Mouse (Mus musculus) hindbrain, embryonic 12.5 days (tissue): ENCODE results near the gene Tut1. TPM values are rescaled to one million over a fixed set of nuclear protein-coding genes. Genes with fewer than 3 reads are reported as not detected.
"Not testable (repeated sequence)": the region's sequence is repeated elsewhere in the genome, so short reads cannot be mapped to it uniquely, and the experiment has no call there.

Experiments used
- ATAC-seq: fragments of 200-750 bp; cut with Nextera tagmentation; 2 replicates; pipeline ENCODE4 v1.8.0; 2017; ENCODE audit warnings: moderate TSS enrichment; ENCODE audit not compliant: low FRiP score
- H3K27ac ChIP-seq: fragments of 300-500 bp; sonication (generic); 2 replicates; pipeline ENCODE4 v1.5.1; 2016; ENCODE audit warnings: mild to moderate bottlenecking
- H3K27me3 ChIP-seq: fragments of 300-500 bp; sonication (generic); 2 replicates; pipeline ENCODE4 v1.6.1; 2016; ENCODE audit warnings: mild to moderate bottlenecking
- H3K36me3 ChIP-seq: fragments of 300-500 bp; sonication (generic); 2 replicates; pipeline ENCODE4 v1.6.1; 2016; ENCODE audit warnings: mild to moderate bottlenecking
- H3K4me1 ChIP-seq: fragments of 300-500 bp; sonication (generic); 2 replicates; pipeline ENCODE4 v1.6.1; 2016
- H3K4me2 ChIP-seq: fragments of 300-500 bp; sonication (generic); replicated peaks from 2 replicates; pipeline ENCODE4 v1.6.1; 2016; ENCODE audit warnings: mild to moderate bottlenecking
- H3K4me3 ChIP-seq: fragments of 300-500 bp; sonication (generic); 2 replicates; pipeline ENCODE4 v1.5.1; 2016; ENCODE audit warnings: mild to moderate bottlenecking
- H3K9ac ChIP-seq: fragments of 300-500 bp; sonication (generic); 2 replicates; pipeline ENCODE4 v1.6.1; 2016; ENCODE audit warnings: mild to moderate bottlenecking, moderate library complexity
- H3K9me3 ChIP-seq: fragments of 300-500 bp; sonication (generic); replicated peaks from 2 replicates; pipeline ENCODE4 v1.6.1; 2016; ENCODE audit warnings: mild to moderate bottlenecking
- WGBS: fragments of 180-500 bp; shearing (Covaris S2); methylation state at CpG from one replicate; pipeline ENCODE4 v1.1.7; 2016; 5-methylcytosine and 5-hydroxymethylcytosine counted together
- polyA plus RNA-seq: library from polyadenylated mRNA; unstranded; fragments of >200 nt; fragmentation: Nextera tagmentation; extraction: Ambion mirVana; gene quantifications from 2 replicates; pipeline ENCODE4 v1.2.1, GENCODE M21; 2016

The Tut1 gene
- polyA plus RNA-seq, 1 experiment from 2014 or later, result 32.3 TPM

DNA sequence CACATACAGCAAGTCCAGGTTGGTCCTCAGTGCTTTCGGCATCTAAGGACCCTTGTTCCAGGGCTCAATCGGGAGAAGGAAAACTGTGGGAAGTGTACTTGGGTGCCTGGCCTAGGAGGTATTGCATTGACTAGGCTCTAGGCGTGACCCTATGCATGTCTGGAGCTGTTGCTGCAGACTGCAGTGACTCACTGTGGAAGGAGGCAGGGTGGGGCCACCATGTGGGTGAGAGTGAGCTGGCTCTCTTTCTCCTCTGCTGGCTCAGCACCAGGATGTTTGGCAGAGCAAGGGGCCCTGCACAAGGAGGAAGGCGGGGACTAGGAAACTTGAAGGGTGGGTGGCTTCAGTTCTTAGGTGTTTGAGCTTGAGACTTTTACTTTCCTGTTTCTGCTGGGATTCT lies 43.9 kb downstream of the Tut1 start:
- Histone ChIP-seq H3K9ac (no peak overlapping the region), H3K4me1 (peaks cover 2% of the 10 kb centered on the region; the same call in 1 of the 2 replicates), H3K4me3 (no peak overlapping the region), H3K9me3 (no peaks in the 10 kb centered on the region), H3K27ac (no peak overlapping the region), H3K27me3 (no peaks in the 10 kb centered on the region), H3K36me3 (no peaks in the 10 kb centered on the region; the same call in 1 of the 2 replicates), H3K4me2 (no peak overlapping the region)
- WGBS, result 72% methylated on average over 4 of the region's 4 CpGs
- peak; percentile 43; the same call in 1 of the 2 replicates for ATAC-seq

DNA sequence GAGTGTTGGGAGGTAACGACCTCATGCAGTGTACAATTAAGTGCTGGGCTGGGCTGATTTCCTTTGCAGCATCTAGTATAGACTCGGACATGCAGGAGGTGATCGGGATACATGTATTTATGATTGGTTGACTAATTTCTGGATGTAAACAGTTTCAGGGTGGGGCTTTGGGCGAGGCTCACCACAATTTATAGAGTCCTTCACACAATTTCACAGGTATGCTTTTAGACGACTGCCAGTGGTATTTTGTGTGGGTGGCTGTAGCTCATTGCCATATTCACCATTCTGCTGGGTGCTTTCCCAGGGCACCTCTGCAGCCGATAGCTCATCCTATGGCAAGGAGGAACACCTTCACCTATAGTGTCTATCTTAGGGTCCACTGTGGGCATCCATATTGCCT lies 44.9 kb downstream of the Tut1 start:
- Histone ChIP-seq H3K4me1 (no peaks in the 10 kb centered on the region), H3K9me3 (no peaks in the 10 kb centered on the region), H3K4me3 (no peak overlapping the region), H3K4me2 (no peak overlapping the region), H3K9ac (no peak overlapping the region), H3K27ac (no peak overlapping the region), H3K36me3 (no peaks in the 10 kb centered on the region; the same call in 1 of the 2 replicates), H3K27me3 (no peaks in the 10 kb centered on the region)
- WGBS, result 88% methylated on average over 6 of the region's 6 CpGs
- no peak for ATAC-seq

DNA sequence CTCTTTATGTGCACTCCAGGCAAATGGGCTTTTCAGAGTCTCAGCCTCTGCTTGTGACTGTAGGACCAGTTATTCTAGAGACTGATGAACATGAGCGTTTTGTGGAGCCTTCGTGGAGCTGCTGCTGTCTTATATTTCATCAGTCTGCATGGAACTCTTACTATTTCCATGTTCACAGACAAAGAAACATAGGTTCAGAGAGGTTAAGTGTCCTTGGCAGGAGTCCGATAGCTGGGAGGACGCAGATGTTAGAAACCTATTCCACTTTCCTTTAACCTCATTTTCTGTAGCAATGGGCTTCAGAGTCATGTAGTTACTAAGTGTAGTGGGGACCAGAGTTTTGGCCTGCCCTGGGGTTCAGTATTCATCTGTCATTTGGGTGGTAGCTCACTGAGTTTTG lies 45.6 kb downstream of the Tut1 start:
- Histone ChIP-seq H3K4me2 (no peak overlapping the region), H3K4me3 (no peak overlapping the region), H3K27me3 (no peaks in the 10 kb centered on the region), H3K36me3 (no peaks in the 10 kb centered on the region; the same call in 1 of the 2 replicates), H3K9ac (no peak overlapping the region), H3K27ac (no peak overlapping the region), H3K9me3 (no peaks in the 10 kb centered on the region), H3K4me1 (no peaks in the 10 kb centered on the region)
- no peak for ATAC-seq
- 89% methylated on average over 4 of the region's 4 CpGs for WGBS

DNA sequence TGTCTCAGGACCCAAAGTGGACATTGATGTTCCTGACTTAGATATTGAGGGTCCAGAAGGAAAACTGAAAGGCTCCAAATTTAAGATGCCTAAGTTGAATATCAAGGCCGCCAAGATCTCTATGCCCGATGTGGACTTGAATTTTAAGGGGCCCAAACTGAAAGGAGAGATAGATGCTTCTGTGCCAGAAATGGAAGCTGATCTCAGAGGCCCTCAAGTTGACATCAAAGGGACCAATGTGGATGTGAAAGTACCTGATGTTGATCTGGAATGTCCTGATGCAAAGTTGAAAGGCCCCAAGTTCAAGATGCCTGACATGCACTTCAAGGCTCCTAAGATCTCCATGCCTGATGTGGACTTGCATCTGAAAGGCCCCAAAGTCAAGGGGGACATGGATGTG lies 53.3 kb downstream of the Tut1 start:
- H3K27me3 ChIP-seq, H3K36me3 ChIP-seq, H3K4me2 ChIP-seq, H3K9ac ChIP-seq, H3K9me3 ChIP-seq, ATAC-seq, H3K4me1 ChIP-seq, H3K4me3 ChIP-seq, H3K27ac ChIP-seq: not testable (repeated sequence)
- WGBS, result 96% methylated on average over 2 of the region's 2 CpGs

Other genes starting within 250 kb of the Tut1 start
- gene Slc3a2, start 230.5 kb upstream of the Tut1 start, polyA plus RNA-seq, result 126 and 127 TPM in 2 replicates
- gene Wdr74, start 218.0 kb upstream of the Tut1 start, polyA plus RNA-seq, result 72.6 and 73.3 TPM in 2 replicates
- 2.4 and 4.5 TPM in 2 replicates for gene 1700092M07Rik, start 213.1 kb upstream of the Tut1 start, polyA plus RNA-seq
- gene Stx5a, start 212.4 kb upstream of the Tut1 start, polyA plus RNA-seq, result 128 and 132 TPM in 2 replicates
- 190 and 196 TPM in 2 replicates for gene Nxf1, start 196.8 kb upstream of the Tut1 start, polyA plus RNA-seq
- 189 and 213 TPM in 2 replicates for gene Tmem223, start 182.9 kb upstream of the Tut1 start, polyA plus RNA-seq
- gene Tmem179b, start 179.4 kb upstream of the Tut1 start, polyA plus RNA-seq, result 36.9 and 39.7 TPM in 2 replicates
- gene Taf6l, start 167.4 kb upstream of the Tut1 start, polyA plus RNA-seq, result 31.8 and 32.4 TPM in 2 replicates
- 146 and 149 TPM in 2 replicates for gene Polr2g, start 155.3 kb upstream of the Tut1 start, polyA plus RNA-seq
- 6.5 and 7.4 TPM in 2 replicates for gene Zbtb3, start 151.3 kb upstream of the Tut1 start, polyA plus RNA-seq
- gene Ttc9c, start 134.5 kb upstream of the Tut1 start, polyA plus RNA-seq, result 55.6 and 61.4 TPM in 2 replicates
- 6.2 and 6.8 TPM in 2 replicates for gene Hnrnpul2, start 133.8 kb upstream of the Tut1 start, polyA plus RNA-seq
- gene AC129217.1, start 124.1 kb upstream of the Tut1 start, polyA plus RNA-seq, result not detected in 2 replicates
- 65.8 and 66.1 TPM in 2 replicates for gene Bscl2, start 116.4 kb upstream of the Tut1 start, polyA plus RNA-seq
- gene Gng3, start 114.7 kb upstream of the Tut1 start, polyA plus RNA-seq, result 171 and 176 TPM in 2 replicates
- 0.49 and 0.82 TPM in 2 replicates for gene Lrrn4cl, start 103.1 kb upstream of the Tut1 start, polyA plus RNA-seq
- gene Ubxn1, start 82.4 kb upstream of the Tut1 start, polyA plus RNA-seq, result 166 and 175 TPM in 2 replicates
- 62.1 and 64.7 TPM in 2 replicates for gene Uqcc3, start 72.9 kb upstream of the Tut1 start, polyA plus RNA-seq
- 69.0 and 69.5 TPM in 2 replicates for gene Lbhd1, start 70.1 kb upstream of the Tut1 start, polyA plus RNA-seq
- not detected in 2 replicates for gene Gm49403, start 69.9 kb upstream of the Tut1 start, polyA plus RNA-seq
- gene 1810009A15Rik, start 65.0 kb upstream of the Tut1 start, polyA plus RNA-seq, result 74.3 and 87.4 TPM in 2 replicates
- not detected in 2 replicates for gene Gm49416, start 64.9 kb upstream of the Tut1 start, polyA plus RNA-seq
- 43.4 and 45.2 TPM in 2 replicates for gene Ints5, start 60.8 kb upstream of the Tut1 start, polyA plus RNA-seq
- gene Ganab, start 55.8 kb upstream of the Tut1 start, polyA plus RNA-seq, result 114 and 118 TPM in 2 replicates
- 79.6 and 82.8 TPM in 2 replicates for gene B3gat3, start 33.5 kb upstream of the Tut1 start, polyA plus RNA-seq
- gene Rom1, start 24.5 kb upstream of the Tut1 start, polyA plus RNA-seq, result 1.8 and 3.2 TPM in 2 replicates
- gene Eml3, start 24.3 kb upstream of the Tut1 start, polyA plus RNA-seq, result 17.0 and 17.1 TPM in 2 replicates
- 174 and 185 TPM in 2 replicates for gene Mta2, start 12.0 kb upstream of the Tut1 start, polyA plus RNA-seq
- gene Eef1g, start 13.2 kb downstream of the Tut1 start, polyA plus RNA-seq, result 352 and 372 TPM in 2 replicates
- 12.7 and 15.4 TPM in 2 replicates for gene Ahnak, start 35.4 kb downstream of the Tut1 start, polyA plus RNA-seq
- gene Scgb1a1, start 134.1 kb downstream of the Tut1 start, polyA plus RNA-seq, result not detected in 2 replicates
- gene Asrgl1, start 181.8 kb downstream of the Tut1 start, polyA plus RNA-seq, result 16.8 and 18.0 TPM in 2 replicates